Mouse (Mus musculus) olfactory bulb, adult 2 months (tissue): ENCODE results near the gene Rundc3a.
"Not testable (repeated sequence)": the region's sequence is repeated elsewhere in the genome, so short reads cannot be mapped to it uniquely, and the experiment has no call there.

Experiments used
- CTCF ChIP-seq: fragments of 200-500 bp; IDR thresholded peaks from 2 replicates; pipeline ENCODE4 v1.5.1; 2012; ENCODE audit warnings: low read depth, mild to moderate bottlenecking, low read length, moderate library complexity; ENCODE audit not compliant: insufficient read depth
- POLR2A ChIP-seq: fragments of 200-500 bp; IDR thresholded peaks from 2 replicates; pipeline ENCODE4 v1.6.1; 2012; ENCODE audit warnings: mild to moderate bottlenecking, low read depth, low read length, moderate library complexity; ENCODE audit not compliant: insufficient read depth

- TF ChIP-seq POLR2A, CTCF: not testable (repeated sequence)
These were observed 3.8 kb upstream of the Rundc3a start for GRCm38 (mm10) chr11:102389436-102389835.
